Mouse (Mus musculus) lung, postnatal 10 days (tissue): Measurements from ENCODE around the gene Rras.
"Not testable (repeated sequence)": the region's sequence is repeated elsewhere in the genome, so short reads cannot be mapped to it uniquely, and the experiment has no call there.

Experiments used
- DNase-seq: peaks from one replicate; pipeline ENCODE4 v3.0.0; 2021

Gene Rras

DNA sequence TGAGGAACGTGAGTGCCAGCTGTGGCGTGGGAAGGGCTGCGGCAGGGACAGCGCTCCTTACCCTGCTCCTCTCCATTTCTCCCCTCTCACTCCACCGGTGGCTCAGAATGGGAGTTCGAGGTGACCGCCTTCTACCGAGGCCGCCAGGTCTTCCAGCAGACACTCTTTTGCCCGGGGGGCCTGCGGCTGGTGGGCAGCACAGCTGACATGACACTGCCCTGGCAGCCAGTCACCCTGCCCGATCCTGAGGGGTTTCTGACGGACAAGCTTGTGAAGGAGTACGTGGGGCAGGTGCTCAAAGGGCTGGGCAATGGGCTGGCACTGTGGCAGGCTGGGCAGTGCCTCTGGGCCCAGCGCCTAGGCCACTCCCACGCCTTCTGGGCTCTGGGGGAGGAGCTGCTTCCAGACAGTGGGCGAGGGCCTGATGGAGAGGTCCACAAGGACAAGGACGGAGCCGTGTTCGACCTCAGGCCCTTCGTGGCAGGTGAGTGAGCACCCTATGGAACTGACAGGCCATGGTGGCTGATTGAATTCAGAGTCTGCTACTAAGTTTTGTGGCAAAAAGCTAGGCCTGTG is 17.1 kb upstream of the Rras start:
- DNase-seq: no peak

DNA sequence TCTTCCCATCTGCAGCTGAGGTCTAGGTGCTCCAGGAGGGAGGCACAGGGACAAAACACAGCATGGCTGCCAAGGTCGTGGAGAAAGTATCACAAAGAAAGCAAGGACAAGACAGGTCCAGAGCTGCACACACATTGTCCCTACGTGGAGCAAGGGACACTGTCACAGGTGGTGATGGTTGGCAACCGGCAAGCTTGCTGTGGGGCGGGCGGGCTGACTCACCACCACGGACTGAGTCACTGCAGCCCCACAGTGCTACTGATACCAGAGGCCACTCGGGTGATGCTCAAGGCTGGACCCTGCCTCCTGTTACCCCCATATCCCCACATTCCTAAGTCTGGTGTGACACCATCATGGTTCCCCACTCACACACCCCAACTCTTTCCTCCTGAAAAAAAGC is 15.3 kb upstream of the Rras start:
- DNase-seq: no peak

DNA sequence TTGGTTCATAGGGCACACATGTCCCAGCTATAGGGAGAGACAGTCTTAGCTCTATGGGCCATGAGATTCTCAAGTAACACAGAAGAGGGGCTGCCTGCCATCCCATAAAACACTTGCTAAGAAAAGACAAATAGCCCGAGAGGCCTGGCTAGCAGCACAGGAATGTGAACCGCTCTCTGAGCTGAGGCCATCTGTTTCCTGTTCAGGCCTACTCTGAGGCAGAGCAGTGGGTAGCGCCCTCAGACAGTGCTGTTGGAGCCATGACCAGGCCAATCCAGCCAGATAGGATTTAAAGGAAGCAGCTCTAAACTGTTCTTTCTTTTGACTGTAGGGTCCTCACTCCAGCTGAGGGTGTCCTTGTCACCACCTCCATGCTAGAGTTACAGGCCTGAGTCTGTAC is 13.2 kb upstream of the Rras start:
- no peak for DNase-seq

DNA sequence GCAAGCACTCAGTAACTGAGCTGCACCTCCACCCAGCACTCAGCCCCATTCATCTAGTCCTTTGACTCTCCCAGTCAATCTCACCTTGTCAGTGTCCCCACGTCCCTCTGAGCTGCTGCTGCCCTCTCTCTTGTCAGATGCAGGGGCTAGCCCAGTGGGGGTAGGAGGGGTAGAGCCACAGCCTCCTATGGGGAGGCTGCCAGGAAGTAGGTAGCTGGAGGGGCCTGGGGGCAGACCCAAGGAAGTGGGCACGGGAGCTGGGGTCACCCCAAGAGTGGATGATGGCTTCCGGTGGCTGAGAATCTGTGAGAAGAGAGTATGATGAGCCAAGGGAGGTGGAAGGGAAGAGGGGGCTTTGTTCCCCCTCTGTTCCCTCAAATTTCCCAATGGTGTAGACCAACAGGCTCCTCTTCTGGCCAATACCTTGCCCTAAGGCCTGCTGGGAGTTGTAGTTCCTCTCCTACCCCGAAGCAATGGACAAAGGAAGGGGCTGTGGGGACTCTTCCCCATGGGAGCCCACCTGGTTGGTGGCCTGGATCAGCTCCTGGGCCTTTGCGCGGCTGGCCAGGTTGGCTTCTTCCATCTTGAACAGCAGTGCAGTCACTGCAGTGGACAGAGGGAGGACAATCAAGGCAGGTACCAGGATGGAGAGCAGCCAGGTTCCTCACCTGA is 12.3 kb upstream of the Rras start:
- no peak for DNase-seq

DNA sequence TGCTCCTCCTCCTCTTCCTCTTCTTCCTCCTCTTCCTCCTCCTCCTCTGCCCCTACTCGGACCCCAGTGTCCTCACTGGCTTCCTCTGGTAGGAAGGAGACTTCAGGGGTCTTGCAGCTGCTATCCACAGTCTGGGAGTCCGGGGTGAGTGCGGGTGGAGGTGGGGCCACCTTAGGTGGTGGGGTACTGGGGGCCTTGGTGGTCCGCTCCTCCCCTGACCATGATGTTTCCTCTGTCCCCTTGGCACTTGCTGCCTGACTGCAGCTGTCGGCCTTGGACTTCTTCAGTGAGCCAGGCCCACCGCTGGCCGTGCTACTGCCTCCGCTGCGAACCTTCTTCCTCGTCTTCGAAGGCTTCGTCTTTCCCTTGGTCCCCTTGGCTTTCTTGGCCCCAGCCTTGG is 11.3 kb upstream of the Rras start:
- no peak for DNase-seq

DNA sequence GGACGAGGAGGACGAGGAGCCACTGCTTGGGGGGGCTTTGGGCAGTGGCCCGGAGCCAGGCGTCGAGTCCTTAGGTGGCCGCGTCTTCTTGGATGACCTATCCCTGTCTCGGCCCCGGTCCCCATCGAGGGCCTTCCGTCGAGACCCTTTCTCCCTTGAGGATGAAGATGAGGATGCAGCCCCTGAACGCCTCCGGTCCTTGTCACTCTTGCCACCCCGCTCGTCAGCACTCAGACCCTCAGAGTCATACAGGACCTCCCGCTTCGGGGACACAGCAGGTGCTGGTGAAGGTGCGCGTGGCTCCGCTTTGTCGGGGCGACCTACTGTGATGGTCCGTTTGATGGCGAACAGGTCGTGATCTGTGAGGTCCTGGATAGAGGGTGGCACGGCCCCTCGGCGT is 10.6 kb upstream of the Rras start:
- no peak for DNase-seq

DNA sequence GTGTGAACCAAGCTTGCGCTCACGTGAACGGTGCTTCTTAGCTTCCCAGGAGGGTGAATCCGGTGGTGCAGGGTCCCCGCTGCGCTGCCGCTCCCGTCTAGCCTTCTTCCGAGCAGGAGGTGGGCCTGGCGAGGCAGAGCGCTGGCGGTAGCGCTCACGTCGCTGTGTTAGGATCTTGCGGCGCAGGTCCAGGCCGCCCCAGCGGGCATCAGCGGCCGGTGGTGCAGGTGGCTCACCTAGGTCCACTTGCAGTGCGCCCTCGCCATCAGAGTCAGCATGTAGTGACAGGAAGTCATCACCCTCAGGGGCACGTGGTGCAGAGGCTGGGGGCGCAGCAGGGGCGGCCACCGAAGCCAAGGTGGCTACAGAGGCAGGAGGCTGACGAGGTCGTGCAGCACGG is 9.9 kb upstream of the Rras start:
- DNase-seq: no peak

DNA sequence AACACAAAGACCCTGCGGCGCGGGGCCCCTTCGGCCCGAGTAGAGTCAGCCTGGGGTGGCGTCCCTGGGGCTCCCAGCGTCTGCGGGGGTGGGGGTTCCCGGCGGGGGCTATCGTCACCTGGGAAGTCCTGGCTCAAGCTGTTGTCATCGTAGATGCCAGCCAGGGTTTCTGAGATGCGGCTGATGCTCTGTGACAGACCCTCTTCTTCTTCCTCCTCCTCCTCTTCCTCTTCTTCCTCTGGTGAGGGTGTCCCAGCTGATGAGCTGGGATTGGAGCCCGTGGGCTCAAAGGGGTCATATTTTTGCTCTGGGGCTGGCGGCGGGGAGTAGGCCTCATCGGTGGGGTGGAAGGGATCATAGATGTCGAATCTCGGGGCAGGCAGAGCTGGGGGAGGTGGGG is 9.3 kb upstream of the Rras start:
- no peak for DNase-seq

DNA sequence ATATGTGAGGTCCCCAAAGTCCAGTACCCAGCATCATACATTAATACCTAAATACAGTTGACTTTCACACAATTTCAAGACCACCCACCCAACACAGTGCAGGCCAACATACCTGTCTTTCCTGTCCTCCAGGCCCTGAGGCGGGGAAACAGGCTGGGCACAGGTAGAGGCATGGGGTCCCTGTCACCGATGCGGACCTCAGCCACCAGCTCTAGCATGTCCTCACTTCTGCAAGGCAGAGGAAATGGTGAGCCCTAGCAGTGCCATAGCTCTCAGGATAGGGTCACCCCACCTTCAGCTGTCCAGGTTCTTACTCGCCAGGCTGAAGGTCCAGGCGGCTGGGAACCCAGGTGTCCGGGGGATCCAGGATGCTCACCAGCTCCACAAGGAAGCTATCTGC is 5.8 kb upstream of the Rras start:
- DNase-seq: no peak

DNA sequence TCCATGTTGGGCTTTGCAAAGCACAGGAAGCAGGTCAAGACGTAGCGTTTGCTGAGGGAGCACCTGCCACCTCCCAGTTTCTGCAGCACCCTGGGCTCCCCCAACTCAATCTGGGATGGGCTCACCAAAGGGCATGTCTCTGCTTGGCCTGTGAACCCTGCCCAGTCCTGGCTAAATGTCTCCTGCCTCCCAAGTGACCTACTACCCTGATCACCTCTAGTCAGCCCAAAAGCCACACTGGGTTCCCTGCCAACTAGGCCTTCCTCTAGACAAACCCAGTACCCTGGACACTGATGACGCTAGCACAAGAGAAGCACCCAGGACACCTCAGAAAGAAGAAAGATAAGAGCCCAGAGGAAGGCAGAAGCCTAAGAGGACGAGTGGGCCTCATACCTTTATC is 4.9 kb upstream of the Rras start:
- DNase-seq: no peak

DNA sequence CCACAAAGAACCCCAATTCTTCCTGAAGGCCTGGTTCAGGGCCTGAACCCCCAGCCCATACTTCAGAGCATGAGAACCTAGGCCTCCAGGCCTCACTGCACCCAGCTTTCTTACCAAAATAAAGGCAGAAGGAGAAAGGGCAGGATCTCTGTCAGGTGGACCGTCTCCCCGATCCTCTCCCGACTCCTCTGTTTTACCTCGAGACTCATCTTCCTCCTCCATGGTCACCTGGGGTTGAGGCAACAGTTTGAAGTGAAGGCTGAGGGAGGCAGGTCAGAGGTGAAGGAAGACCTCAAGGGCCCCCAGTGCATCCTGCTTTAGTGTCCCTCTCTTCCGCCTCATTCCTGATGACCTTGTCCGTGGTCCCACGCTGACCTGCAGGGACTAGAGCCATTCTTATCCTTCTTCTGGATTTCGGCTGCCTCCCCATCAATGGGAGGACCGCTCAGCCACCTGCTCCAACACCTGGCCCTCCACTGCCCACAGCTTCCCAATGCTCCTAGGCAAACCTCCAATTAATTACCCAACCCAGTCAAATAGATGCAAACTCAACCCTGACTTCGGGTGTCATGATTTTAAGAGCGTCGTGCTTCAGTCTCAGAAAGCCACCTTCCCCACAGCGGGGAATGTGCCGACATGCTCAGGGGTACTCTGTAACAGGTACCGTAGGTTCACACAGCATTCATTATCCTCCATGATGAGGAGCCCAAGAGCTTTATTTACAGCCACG is 4.2 kb upstream of the Rras start:
- no peak for DNase-seq

DNA sequence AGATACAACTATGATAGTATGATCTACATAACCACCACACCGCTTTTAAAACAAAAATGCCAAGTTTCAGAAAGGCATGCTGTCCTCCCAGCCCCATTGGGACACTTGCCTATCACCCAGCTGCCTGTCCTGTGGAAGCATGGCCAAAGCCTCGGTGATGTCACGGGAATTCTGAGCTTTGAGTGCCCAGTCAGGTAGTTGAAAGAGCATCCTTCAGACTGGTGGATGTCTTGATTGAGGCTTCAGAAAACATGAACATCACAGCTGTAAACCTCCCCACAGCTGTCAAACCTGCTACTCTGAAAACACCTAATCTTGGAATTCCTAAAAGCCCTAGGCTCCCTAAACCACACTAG is 3.7 kb upstream of the Rras start:
- no peak for DNase-seq

DNA sequence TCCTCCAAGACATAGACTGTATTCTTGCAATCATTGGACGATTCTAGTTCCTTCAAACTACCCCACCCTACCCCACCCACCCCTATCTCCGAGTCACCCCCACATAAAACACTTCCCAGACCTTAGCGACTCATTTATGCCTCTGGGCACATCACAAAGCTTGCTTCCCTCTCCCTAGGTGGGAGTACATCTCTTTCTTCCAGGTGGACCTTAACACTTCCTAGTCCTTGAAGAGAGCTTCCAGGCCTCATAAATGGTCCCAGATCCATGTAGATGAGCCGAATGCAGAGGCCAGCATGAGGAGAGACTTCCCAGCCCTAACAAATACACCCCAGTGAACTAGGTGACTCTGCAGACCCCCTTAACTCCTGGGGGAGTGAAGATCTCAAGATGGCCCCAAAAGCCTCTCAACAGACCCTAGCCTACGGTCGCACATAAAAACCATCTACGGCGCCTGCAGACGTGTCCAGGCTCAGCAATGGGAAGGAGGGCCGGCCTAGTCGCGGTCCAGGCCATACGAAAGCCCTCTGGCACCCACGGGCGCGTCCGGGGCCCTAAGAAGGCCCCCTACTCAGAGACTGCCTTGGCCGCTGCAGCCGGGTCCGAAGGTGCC is 2.3 kb upstream of the Rras start:
- no peak for DNase-seq

DNA sequence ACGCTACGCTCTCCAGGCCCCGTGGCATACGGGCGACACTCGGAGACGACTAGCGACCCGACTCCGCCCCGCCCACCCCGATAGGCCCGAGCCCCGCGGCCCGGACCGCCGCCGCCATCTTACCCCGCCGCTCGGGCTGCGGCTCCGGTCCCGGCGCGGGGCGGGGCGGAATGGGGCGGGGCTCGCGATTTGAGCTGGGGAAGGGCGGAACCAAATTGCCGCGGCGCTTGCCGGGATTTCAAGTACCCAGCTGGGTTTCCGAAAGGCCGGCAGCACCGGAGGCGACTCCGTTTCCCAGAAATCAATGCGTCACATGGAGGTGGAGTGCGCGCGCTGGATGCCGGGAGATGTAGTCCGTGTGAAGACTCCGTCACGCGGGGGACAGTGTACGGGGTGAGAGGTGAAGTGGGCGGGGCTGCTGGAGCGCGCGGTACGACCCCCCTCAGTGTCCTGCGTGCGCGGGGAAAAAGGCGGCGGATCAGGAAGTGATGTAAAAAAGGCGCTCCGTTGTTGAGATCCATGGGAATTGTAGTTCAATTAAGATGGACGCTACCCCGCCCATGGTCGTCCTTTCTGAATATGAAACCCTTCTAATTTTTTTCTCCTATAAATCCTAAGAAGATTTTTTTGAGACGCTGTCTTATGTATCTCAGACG is 1.7 kb upstream of the Rras start, which contains the start of gene Scaf1:
Scaf1 (minus strand) TSS at position 407 of the 656 bp plus-strand sequence.
- DNase-seq: peak; percentile 100

DNA sequence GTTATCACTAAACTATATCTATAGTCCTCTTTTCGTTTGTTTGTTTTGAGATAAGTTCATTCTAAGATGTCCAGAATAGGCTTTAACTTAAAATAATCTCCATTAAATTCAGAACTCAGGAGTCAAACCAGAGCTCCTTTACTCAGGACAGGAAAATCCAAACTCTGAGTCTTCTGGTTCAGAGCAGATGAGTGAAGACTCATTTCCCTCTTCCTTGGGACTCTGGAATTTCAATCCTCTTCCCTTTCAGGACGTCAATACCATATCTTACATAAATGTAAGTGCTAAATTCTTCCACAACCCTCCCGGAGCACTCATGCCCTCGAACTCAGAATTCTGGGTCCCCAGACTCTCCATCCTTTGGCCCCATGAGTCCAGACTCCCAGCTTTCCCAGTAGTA is 1.0 kb upstream of the Rras start:
- DNase-seq: no peak

DNA sequence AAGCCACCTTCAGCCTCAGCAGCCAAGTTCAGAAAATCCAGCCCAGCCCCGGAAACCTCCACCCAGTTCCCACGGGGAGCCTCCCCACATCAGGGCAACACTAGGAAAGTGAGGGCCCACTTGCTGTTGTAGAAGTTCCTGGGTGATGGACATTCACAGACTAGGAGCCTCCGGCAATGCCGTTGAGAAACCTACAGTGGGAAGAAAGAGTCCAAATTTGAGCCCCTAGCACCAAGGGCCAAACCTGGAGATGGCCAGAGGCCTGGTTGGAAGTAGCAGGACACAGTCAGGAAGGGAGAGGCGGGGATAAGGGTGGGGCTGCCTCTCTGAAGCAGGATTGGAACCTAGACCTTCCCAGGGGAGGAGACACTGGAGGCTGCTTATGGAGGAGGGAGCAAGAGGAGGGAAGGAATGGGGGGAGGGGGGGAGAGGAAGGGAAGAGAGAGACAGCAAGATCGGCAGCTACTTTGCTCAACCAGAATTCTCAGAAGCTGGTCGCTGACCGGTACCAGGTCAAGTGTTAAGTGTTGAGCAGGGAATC is 1.3 kb downstream of the Rras start:
- DNase-seq: peak; percentile 92

DNA sequence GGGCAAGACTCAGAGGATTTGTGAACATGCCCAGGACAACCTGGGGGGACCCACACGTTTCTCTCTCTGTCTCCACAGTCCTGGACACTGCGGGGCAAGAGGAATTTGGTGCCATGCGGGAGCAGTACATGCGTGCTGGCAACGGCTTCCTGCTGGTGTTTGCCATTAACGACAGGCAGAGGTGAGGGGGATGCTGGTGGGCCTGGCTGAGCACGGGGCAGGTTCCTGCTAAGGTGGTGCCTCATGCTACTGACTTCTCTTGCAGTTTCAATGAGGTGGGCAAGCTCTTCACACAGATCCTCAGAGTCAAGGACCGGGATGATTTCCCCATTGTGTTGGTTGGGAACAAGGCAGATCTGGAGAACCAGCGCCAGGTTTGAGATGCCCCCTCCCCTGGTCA is 2.5 kb downstream of the Rras start:
- no peak for DNase-seq

DNA sequence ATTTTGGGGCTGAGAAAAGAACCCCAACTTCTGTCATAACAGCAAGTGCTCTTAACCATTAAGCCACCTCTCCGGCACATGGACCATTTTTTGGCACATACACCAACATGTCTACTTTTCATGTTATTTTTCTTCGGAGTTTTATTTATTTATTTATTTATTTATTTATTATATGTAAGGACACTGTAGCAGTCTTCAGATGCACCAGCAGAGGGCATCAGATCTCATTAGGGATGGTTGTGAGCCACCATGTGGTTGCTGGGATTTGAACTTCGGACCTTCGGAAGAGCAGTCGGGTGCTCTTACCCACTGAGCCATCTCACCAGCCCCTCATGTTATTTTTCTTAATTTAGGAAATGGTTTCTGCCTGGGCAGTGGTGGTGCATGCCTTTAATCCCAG is 6.0 kb downstream of the Rras start:
- DNase-seq: not testable (repeated sequence)

DNA sequence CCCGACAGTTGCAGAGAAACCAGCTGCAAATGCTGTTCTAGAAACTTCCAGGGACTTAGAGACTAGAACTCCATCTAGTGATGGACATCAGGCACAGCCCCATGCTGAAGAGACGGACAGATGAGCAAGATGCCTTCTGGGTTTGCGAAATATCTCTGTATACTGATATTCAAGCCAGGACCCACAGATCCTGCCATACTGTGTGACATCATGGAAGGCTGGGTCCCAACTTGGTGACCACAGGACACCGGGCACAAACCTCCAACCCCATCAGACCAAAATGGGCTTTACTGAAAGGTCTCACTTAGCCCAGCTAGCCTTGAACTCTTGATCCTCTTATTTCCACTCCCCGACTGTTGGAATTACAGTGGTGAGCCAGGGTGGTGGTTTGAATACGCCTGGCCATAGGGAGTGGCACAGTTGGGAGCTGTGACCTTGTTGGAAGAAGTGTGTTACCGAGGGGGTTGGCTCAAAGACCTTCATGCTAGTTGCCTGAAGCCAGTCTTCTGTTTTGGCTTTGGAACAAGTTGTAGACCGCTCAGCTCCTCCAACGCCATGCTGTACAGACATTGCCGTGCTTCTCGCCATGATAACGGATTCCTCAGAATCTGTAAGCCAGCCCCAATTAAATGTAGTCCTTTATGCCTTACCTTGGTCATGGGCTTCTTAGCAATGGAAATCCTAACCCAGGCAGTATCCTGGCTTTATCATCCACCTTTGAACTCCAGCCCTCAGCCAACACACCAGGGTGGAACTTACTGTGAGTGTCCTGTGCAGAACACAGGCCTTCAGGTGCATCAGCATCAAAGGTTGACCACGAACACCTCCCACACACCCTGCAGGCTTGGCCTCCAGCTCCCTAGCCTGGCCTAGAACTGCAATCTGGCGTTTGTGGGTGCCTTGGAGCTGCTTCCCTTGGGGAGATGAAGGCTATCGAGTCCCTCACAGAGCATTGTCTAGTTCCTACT is 6.8 kb downstream of the Rras start:
- no peak for DNase-seq

DNA sequence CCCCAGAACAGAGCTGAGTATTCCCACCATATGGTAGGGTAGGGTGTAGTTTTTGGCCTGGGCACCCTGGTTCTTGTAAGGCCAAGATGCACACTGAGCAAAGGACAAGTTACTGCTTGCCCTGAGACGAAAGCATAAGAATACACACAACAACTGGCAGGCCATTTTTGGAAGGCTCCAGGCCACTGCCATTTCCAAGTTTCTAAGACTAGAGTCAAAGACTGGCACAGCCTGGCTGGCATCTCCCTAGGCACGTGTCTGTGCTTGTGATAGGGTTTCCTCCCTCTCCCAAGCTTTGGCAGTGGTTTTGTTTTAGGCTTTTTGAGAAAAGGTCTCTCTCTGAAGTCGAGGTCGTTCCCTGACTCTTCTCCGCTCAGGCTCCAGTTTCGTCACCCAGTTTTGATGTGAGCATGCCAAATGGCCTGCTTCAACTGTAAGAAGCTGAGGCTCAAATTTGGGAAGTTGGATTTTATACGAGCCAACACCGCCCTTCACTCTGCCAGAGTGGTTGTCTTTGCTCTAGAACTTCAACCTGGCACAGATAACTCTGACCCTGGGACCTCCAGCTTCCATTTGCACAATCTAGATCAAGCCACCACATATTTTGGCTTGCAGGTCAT is 8.0 kb downstream of the Rras start:
- no peak for DNase-seq

DNA sequence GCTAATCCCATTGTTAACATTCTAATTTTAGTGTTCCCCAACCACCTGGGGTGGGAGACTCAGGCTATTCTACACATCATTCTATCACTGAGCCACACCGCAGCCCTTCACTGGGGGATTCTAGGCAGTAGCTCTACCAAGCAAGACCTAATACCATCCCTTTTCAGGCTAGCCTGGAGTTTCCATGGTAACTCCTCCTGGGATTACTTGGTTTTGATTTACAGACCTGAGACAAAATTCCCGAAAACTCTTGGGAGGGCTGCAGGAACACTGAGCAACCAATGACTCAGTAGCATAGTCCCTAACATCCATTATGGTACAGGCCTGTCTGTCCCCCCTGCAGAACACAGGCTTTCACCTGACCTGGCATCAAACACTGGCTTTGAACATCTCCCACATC is 8.5 kb downstream of the Rras start:
- no peak for DNase-seq

DNA sequence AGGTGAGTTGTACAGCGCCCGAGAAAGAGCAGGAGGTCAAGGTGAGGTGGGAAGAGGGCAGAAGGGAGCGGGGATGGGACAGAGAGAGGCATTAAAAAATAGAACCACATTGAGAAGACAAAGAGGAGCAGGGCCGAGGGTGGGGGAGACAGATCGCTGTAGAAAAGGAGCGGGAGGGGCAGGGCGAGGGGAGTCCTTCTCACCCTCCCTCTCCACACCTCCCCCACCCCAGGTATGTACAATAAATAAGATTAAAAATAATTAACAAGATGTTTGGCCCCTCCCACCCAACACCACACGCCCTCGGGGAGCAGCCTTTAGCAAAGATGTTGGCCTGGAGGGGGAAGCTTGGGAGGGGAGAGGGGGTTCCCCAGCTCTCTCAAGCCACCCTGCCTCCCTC is 10.0 kb downstream of the Rras start:
- no peak for DNase-seq
